Mouse (Mus musculus) myocyte (in vitro differentiated cells): ENCODE measurements around the gene Abcc12. TPM values are rescaled to one million over a fixed set of nuclear protein-coding genes. Genes with fewer than 3 reads are reported as not detected.

Source experiments
- H3K27me3 ChIP-seq: one replicate; pipeline ENCODE4 v1.6.1; 2011; ENCODE audit not compliant: control insufficient read depth, insufficient read depth, insufficient read length
- H3K36me3 ChIP-seq: one replicate; pipeline ENCODE4 v1.6.1; 2011; ENCODE audit not compliant: control insufficient read depth, insufficient read depth
- H3K4me2 ChIP-seq: one replicate; pipeline ENCODE4 v1.6.1; 2011; ENCODE audit warnings: low read depth, control low read depth
- H3K4me3 ChIP-seq: one replicate; pipeline ENCODE4 v1.5.1; 2011; ENCODE audit warnings: mild to moderate bottlenecking, control low read depth, moderate library complexity
- H3K79me2 ChIP-seq: one replicate; pipeline ENCODE4 v1.6.1; 2011; ENCODE audit not compliant: control insufficient read depth, insufficient read depth
- H3ac ChIP-seq: one replicate; pipeline ENCODE4 v1.6.1; 2011; ENCODE audit not compliant: control insufficient read depth, insufficient read length
- CEBPB ChIP-seq: IDR thresholded peaks from 2 replicates; pipeline ENCODE4 v1.6.1; 2011; ENCODE audit warnings: mild to moderate bottlenecking, moderate library complexity; ENCODE audit not compliant: poor library complexity, insufficient read depth, severe bottlenecking
- E2F4 ChIP-seq: IDR thresholded peaks from one replicate; pipeline ENCODE4 v1.6.1; 2011; ENCODE audit warnings: mild to moderate bottlenecking, control low read depth, moderate library complexity; ENCODE audit not compliant: insufficient read depth
- MAX ChIP-seq: IDR thresholded peaks from one replicate; pipeline ENCODE4 v1.6.1; 2011; ENCODE audit warnings: low read depth, mild to moderate bottlenecking, control low read depth
- MYOD1 ChIP-seq, 3 experiments: IDR thresholded peaks; one replicate each; pipeline ENCODE4 v1.6.1; 2011; ENCODE audit warnings: control low read depth in 2 of 3, low read depth in 2 of 3, mild to moderate bottlenecking in 2 of 3, moderate library complexity in 1 of 3; ENCODE audit not compliant: insufficient read length in 2 of 3, control insufficient read depth in 1 of 3
- POLR2A ChIP-seq: IDR thresholded peaks from one replicate; pipeline ENCODE4 v1.6.1; 2011; ENCODE audit warnings: low read depth, mild to moderate bottlenecking, control low read depth, moderate library complexity; ENCODE audit not compliant: insufficient read length
- POLR2AphosphoS2 ChIP-seq: IDR thresholded peaks from one replicate; pipeline ENCODE4 v1.6.1; 2011; ENCODE audit warnings: low read depth, control low read depth; ENCODE audit not compliant: insufficient read length
- SRF ChIP-seq: IDR thresholded peaks from one replicate; pipeline ENCODE4 v1.6.1; 2011; ENCODE audit warnings: low read depth; ENCODE audit not compliant: control insufficient read depth, insufficient read length
- TCF12 ChIP-seq: IDR thresholded peaks from one replicate; pipeline ENCODE4 v1.6.1; 2011; ENCODE audit warnings: mild to moderate bottlenecking, control low read depth; ENCODE audit not compliant: poor library complexity, insufficient read depth, severe bottlenecking
- USF1 ChIP-seq: IDR thresholded peaks from one replicate; pipeline ENCODE4 v1.6.1; 2011; ENCODE audit warnings: low read depth, mild to moderate bottlenecking, control low read depth, moderate library complexity
- polyA plus RNA-seq: library from polyadenylated mRNA; unstranded; fragments of >200 nt; fragmentation: generic; extraction: Trizol; gene quantifications from one replicate; pipeline ENCODE4 v1.2.1, GENCODE M21; 2012; ENCODE audit warnings: missing spikeins

Gene Abcc12
- polyA plus RNA-seq, 1 experiment, result not detected

DNA sequence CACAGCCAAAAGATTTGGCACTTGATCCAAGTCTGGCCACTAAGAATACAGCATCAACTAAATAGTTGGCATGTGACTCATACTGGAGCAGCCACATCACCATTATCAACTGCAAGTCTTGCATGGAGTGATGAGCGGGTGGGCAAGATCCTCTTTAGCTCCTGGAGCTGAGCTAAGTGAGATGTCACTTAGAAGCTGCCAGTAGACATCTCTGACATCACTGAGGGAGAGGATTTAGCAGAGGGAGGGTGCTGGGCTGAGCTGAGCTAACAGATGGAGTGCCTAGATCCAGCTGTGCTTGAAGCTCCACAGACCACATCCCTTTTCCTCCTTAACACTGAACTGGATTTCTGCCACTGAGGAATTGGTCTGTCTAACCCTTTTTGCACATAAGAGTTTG, 143.1 kb downstream of the Abcc12 start:
- H3ac ChIP-seq, result no peak overlapping the region
- H3K27me3 ChIP-seq, result no peaks in the 10 kb centered on the region
- peak overlapping the region; percentile 8 for H3K4me2 ChIP-seq
- H3K4me3 ChIP-seq, result no peak overlapping the region
- TF ChIP-seq USF1, result no peak
- TF ChIP-seq MYOD1 (IDR thresholded peaks at IDR 0.05; ENCODE audit: control insufficient read depth in 1 of 3, insufficient read length in 2 of 3, low read depth in 2 of 3), result peak in 2 of 3 experiments; percentile 46 to 47
- TF ChIP-seq CEBPB, result 0 out of 2 replicates have a peak, but pooled peaks have one; percentile 15
- no peak for TF ChIP-seq E2F4
- TF ChIP-seq TCF12, result no peak
- no peak for TF ChIP-seq SRF
- no peak for TF ChIP-seq MAX
- no peak for TF ChIP-seq POLR2A
- no peak for TF ChIP-seq POLR2AphosphoS2
- no peaks in the 10 kb centered on the region for H3K79me2 ChIP-seq
- H3K36me3 ChIP-seq, result no peaks in the 10 kb centered on the region

Other genes starting within 250 kb of the Abcc12 start
- 31.4 TPM for gene Lonp2, start 43.4 kb upstream of the Abcc12 start, polyA plus RNA-seq
- 1.2 TPM for gene Gm10638, start 165.0 kb upstream of the Abcc12 start, polyA plus RNA-seq
- 12.0 TPM for gene Siah1a, start 165.2 kb upstream of the Abcc12 start, polyA plus RNA-seq